Mouse (Mus musculus) cerebral cortex, adult 2 months (tissue): ENCODE data around the gene Map2k5.

Experiments
- WGBS: fragments of 180-500 bp; shearing (Covaris S2); methylation state at CpG from one replicate; pipeline ENCODE4 v1.1.7; 2018; 5-methylcytosine and 5-hydroxymethylcytosine counted together

The Map2k5 gene

GRCm38 (mm10) chr9:63250841-63251626 is 126.7 kb downstream of the Map2k5 start:
- 90% methylated on average over 19 of the region's 19 CpGs for WGBS

- 40% methylated on average over 5 of the region's 5 CpGs for WGBS
Observed at GRCm38 (mm10) chr9:63246568-63247169, 131.0 kb downstream of the Map2k5 start.

GRCm38 (mm10) chr9:63241961-63242360 is 135.7 kb downstream of the Map2k5 start:
- WGBS = 89% methylated on average over 6 of the region's 6 CpGs

GRCm38 (mm10) chr9:63241241-63241640 is 136.5 kb downstream of the Map2k5 start:
- 69% methylated on average over 8 of the region's 8 CpGs for WGBS

- WGBS = 86% methylated on average over 5 of the region's 5 CpGs
Observed at GRCm38 (mm10) chr9:63234356-63234755, 143.3 kb downstream of the Map2k5 start.

GRCm38 (mm10) chr9:63230289-63230688 is 147.4 kb downstream of the Map2k5 start:
- 59% methylated on average over 15 of the region's 15 CpGs for WGBS

- 68% methylated on average over 4 of the region's 4 CpGs for WGBS
Observed at GRCm38 (mm10) chr9:63229124-63229523, 148.6 kb downstream of the Map2k5 start.

- WGBS = 83% methylated on average over 6 of the region's 6 CpGs
Observed at GRCm38 (mm10) chr9:63222161-63222560, 155.5 kb downstream of the Map2k5 start.

- WGBS = 73% methylated on average over 7 of the region's 7 CpGs
Observed at GRCm38 (mm10) chr9:63219851-63220250, 157.9 kb downstream of the Map2k5 start.

GRCm38 (mm10) chr9:63215031-63215430 is 162.7 kb downstream of the Map2k5 start:
- 91% methylated on average over 2 of the region's 2 CpGs for WGBS

GRCm38 (mm10) chr9:63206769-63207276 is 170.9 kb downstream of the Map2k5 start:
- WGBS = 78% methylated on average over 15 of the region's 15 CpGs

GRCm38 (mm10) chr9:63203461-63203860 is 174.2 kb downstream of the Map2k5 start:
- 88% methylated on average over 3 of the region's 3 CpGs for WGBS

GRCm38 (mm10) chr9:63201376-63202323 is 176.1 kb downstream of the Map2k5 start:
- WGBS = 94% methylated on average over 15 of the region's 15 CpGs

- 33% methylated on average over 8 of the region's 8 CpGs for WGBS
Observed at GRCm38 (mm10) chr9:63197252-63197651, 180.4 kb downstream of the Map2k5 start.

GRCm38 (mm10) chr9:63196114-63196682 is 181.5 kb downstream of the Map2k5 start:
- 88% methylated on average over 8 of the region's 8 CpGs for WGBS

- WGBS = 88% methylated on average over 4 of the region's 4 CpGs
Observed at GRCm38 (mm10) chr9:63195523-63195922, 182.2 kb downstream of the Map2k5 start.

- WGBS = 62% methylated on average over 9 of the region's 9 CpGs
Observed at GRCm38 (mm10) chr9:63194791-63195190, 182.9 kb downstream of the Map2k5 start.

- 94% methylated on average over 4 of the region's 4 CpGs for WGBS
Observed at GRCm38 (mm10) chr9:63192809-63193208, 184.9 kb downstream of the Map2k5 start.

- WGBS = 64% methylated on average over 7 of the region's 7 CpGs
Observed at GRCm38 (mm10) chr9:63187310-63187709, 190.4 kb downstream of the Map2k5 start.

GRCm38 (mm10) chr9:63185249-63185648 is 192.5 kb downstream of the Map2k5 start:
- 86% methylated on average over 7 of the region's 7 CpGs for WGBS

- 94% methylated on average over 7 of the region's 7 CpGs for WGBS
Observed at GRCm38 (mm10) chr9:63183864-63184263, 193.8 kb downstream of the Map2k5 start.
